Mouse (Mus musculus) MEL-GATA-1-ER (cell line): ENCODE data around the gene En2.

Source experiments
- DNase-seq: peaks from one replicate; pipeline ENCODE4 v3.0.0-alpha.2; 2012; ENCODE audit warnings: low read depth; ENCODE audit errors: extremely low read depth

The En2 gene

DNA sequence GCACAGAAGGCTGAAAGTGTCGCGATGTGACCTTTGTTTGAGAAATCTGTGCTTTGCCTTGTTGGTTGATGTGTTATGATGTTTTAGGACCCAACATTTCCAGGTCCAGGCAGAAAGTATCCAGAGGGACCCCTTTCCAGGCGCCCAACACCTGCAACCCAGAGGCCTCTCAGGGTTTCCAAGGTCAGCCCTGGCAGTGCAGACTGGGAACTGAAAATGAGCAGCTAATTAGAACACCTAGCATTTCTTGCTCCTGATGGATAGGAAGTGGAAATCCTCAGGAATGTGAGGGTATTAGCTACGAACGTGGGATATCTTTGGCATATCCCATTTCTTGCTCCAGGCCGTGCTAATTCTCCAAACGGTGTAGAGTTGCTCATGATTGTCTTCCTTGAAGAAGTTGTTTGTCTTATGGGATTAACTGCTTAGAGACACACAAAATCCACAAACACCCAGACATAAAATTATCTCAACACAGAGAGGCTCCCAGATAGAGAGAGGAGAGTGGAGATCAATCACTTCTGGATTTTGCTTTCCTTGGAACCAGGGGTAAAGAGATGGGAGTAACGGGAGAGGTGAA lies 5.5 kb upstream of the En2 start:
- DNase-seq, result no peak

DNA sequence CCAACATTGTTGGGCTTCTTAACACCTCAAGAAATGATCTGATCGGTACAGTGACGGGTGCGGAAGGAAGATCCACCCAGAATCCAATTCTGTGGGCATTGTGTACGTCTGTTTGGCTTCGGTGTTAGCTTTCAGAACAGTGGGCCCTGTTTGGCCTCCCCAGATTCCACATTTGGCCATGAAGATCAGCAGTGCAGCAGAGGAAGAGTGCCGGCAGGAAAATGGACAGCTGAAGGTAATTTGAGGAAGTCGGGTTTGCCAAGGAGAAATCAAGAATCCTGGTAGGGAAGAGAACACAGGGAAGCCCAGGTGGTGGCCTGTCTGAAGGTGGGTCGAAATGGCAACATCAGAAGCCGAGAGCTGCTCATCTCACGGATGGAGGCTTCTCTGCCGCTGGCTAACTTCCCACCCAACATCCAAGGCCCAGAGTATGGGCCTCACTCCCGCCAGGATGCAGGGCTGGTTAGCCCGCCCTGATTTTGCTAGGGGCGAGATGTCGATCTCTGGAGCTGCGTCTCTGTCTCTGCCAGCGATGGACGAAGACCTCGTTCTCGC lies 4.0 kb upstream of the En2 start:
- DNase-seq, result no peak

DNA sequence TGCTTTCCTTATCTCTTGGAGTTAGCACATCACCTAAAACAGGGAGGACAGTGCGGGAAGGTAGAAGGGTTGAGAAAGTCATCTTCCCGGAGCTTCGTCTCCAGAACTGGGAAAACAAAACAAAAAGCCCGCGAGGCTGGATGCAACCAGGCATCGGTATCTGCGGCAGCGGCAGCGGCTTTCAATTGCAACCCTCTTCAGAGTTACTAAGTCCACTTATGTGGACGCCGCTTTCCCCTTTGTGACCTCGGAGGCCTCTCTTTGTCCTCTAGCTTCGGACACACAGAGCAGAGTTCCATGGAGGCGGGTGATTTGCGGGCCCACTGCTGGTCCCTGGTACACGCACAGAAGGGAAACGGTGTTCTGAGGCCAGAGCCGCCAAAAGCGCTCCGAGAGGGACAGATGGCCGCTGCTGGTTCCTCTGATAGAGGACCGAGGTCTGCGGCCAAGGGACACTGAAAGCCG lies 3.5 kb upstream of the En2 start:
- no peak for DNase-seq

DNA sequence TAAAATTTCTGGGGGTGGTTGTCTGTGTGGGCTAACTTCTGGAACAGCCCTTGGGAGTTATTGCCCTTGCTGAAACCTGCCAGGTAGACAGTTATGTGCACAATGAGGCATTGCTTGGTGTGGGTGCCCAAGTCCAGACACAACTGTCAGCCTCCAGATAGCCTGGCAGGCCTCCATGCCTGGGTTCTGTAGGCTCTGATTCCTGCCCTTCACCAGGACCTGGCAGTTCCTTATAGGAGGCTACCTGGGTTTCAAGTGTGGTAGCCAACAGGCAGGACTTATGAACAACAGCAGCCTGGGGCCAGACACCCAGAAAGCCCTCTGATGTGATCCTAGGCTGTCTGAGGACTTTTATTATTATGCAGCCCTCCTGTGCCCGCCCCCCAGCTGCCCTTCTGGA lies 1.6 kb upstream of the En2 start:
- DNase-seq, result no peak

DNA sequence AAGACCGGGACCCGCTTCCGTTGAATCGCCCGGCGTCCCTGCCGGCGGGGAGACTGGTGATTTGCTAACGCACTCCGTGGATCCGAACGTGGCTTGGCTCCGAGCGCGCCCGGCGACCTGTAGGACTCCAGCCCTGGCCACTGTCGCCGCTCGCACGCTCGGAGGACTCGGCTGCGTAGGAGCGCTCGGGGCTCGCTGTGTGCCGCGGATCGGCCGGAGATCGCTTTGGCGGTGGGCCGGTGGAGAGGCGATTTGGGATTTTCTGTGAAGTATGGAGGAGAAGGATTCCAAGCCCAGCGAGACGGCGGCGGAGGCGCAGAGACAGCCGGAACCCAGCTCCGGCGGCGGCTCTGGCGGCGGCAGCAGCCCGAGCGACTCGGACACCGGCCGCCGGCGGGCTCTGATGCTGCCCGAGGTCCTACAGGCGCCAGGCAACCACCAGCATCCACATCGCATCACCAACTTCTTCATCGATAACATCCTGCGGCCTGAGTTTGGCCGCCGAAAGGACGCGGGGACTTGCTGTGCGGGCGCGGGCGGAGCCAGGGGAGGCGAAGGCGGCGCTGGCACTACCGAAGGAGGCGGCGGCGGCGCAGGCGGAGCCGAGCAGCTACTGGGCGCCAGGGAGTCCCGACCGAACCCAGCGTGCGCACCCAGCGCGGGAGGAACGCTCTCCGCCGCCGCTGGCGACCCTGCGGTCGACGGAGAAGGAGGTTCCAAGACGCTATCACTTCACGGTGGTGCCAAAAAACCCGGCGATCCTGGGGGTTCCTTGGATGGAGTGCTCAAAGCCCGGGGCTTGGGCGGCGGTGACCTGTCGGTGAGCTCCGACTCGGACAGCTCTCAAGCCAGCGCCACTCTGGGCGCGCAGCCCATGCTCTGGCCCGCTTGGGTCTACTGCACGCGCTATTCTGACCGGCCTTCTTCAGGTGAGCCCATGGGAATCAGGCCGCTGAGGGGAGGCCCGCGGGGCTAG lies 1.1 kb downstream of the En2 start:
- DNase-seq, result no peak

DNA sequence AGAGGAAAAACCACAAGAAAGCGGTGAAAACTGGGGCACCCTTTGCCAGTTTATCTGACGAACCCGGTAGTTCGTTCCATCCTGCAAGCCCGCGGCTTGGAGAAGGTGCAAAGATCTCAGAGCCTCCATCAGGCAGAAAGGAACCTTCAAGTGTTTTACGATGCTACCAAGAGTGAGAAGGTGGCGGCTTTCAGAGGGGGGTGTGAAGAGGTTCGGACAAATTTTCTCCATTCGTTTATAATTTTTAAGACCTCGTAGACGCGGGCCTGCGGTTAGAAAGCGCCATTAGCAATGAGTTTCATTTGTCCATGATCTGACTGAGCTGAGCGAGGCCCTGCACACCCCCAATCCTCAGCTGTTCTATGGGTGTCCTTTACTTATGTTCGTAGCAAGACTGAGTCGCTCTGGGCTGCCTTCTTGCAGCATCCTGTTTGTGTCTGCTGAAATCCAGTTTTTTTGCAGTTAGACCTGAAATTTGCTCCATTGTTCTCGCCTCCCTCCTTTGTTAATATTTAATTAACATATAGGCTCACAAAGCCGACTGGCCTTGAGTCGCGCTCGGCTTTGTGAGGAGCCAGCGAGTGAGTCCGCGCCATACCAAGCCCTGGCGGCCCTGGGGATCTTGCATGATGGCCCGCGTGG lies 2.2 kb downstream of the En2 start:
- no peak for DNase-seq

DNA sequence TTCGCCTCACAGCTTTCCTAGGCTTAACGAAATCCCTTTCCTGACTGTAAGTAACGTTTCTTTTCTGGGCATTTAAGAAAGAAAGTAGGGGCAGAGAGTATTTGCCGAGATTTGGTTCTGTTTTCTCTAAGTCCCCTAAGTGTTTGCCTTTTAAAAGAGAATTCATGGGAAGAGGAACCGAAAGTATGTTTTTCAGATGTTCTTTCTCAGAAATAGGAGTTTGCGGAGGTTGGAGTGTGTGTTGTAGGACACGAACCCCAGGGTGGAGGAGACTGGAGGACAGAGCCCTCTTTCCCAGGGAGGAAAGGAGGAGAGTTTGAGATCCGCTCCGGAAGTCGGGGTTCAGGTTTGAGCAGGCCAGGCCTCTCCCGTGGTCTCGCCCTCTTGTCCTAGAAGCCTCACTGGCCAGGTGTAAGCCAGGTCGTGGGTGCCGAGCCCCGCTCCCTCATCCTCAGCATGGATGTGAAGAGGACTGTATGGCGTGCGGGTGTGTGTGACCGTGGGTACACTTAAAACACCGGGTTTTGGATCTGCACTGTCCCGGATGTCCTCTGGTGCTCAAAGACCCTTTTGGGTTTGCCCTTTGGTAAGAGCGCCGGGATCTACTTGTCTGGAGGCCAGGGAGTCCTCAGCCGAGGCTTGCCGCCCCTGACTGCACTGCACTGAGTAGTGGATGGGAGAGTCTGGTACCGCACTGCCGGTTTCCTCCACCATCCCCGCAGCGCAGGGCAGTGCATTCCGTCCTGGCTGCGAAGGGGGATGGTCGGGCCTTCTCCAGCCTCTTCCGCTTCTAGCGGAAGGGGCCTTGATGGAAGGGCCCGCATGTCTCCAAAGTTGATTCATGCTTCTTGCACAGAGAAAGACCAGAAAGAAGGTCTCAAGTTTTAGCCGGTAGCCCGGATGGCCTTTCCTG lies 3.0 kb downstream of the En2 start:
- no peak for DNase-seq

DNA sequence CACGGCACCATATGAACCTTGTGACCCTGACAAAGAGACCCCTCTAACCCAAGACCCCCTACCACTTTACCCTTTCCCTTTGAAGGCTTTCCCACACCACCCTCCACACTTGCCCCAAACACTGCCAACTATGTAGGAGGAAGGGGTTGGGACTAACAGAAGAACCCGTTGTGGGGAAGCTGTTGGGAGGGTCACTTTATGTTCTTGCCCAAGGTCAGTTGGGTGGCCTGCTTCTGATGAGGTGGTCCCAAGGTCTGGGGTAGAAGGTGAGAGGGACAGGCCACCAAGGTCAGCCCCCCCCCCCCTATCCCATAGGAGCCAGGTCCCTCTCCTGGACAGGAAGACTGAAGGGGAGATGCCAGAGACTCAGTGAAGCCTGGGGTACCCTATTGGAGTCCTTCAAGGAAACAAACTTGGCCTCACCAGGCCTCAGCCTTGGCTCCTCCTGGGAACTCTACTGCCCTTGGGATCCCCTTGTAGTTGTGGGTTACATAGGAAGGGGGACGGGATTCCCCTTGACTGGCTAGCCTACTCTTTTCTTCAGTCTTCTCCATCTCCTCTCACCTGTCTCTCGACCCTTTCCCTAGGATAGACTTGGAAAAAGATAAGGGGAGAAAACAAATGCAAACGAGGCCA lies 3.8 kb downstream of the En2 start:
- DNase-seq, result no peak

DNA sequence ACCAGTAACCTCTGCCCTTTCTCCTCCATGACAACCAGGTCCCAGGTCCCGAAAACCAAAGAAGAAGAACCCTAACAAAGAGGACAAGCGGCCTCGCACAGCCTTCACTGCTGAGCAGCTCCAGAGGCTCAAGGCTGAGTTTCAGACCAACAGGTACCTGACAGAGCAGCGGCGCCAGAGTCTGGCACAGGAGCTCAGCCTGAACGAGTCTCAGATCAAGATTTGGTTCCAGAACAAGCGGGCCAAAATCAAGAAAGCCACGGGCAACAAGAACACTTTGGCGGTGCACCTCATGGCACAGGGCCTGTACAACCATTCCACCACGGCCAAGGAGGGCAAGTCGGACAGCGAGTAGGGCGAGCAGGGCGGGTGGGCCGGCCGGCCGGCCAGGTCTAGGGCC lies 4.6 kb downstream of the En2 start:
- DNase-seq, result no peak

DNA sequence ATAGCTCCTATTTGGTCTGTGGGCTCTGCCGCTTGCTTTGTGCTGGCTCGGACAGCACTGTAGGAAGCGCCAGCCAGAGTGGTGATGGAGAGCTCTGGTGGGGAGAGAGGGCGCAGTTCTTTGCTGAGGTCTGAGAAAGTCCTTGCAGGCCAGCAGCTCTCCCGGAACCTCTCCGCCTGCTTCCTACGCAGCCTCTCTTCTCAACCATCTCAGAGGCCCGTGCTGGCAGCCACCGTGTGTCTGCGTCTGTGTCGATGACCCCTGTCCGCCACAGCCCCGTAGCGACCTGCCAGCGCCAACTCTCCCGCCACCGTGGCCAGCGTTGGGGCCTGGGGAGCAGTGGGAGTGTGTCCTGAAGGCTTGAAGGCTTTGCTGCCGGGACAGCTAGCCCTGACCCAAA lies 5.4 kb downstream of the En2 start:
- no peak for DNase-seq

DNA sequence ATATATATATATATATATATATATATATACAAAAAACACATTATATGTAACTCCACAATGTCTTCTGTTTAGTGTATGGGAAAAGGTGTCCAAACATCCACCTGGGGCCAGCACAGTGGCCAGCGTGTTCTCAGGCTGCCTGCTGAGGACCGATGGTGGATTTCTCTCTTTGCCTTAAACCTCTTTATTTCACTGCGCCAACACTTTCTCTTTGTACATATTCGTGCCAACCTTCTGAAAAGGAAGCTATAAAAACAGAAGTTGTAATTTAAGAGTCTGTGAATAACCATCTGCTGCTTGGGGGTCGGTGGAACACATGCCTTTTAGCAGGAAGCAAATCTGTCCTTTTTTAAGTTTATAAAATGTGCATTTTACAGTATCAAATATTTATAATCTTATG lies 6.2 kb downstream of the En2 start:
- DNase-seq, result no peak

DNA sequence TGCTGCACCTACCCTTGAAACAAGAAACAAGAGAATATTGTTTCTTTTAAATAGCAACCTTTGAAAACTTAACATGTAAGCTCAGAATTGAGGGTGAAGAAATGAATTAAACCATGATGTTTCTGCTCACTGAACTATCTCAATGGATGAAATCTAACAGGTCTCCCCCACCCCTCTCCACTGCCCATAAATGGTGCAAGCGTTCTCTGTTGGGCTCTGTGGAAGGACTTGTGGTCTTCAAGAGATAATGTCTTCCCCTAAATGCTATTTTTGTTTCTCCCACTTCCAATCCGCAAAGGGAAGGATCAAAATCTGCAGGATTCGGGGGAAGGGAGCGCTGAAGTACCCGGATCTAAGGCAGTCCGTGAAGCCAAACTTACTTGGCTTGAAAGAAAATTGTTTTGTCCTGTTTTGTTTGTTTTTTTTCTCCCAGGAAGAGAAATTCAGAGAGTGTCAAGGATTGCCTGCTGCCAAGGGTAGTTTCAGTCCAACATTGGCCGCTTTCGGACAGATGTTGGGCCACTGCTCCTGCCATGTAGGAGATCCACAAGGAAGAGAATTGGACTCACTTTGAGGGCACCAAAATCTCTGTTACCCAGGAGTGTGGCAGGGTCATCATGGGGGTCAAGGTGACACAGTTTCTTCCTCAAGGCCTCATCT lies 6.9 kb downstream of the En2 start:
- DNase-seq, result no peak

DNA sequence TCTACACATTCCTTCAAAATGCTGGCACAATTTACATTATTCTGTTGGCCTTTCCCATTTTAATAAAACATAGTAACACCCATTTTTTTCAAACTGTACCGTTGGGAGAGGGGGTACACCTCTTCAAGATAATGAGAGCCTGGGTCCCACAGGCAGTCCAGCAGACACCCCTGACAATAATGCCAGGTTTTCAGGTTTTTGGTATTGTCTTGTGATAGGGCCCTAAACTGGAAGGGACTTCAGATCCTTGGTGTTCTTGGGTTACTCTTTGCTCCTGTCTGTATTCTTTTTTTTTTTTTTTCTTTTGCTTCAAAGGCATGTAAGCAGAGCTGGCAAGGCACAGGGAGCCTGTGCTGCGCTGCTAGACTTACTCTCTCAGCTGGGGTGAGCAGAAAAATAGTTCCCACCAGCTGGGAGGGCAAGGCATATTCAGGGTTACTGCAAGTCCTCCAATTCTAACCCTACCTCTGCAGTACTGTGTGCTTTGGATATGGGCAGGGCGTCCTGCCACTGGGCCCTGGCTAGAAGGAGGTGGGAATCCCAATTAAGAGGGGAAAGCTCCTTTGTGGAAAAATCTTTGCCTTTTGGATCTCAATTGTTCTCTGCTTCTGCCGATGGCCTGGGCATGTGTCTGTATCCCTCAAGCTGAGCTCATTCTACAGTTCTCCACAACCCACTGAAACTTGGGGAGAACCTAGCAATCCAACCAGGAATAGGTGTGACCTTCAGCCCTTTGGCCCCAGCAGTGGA lies 7.6 kb downstream of the En2 start:
- DNase-seq, result no peak

DNA sequence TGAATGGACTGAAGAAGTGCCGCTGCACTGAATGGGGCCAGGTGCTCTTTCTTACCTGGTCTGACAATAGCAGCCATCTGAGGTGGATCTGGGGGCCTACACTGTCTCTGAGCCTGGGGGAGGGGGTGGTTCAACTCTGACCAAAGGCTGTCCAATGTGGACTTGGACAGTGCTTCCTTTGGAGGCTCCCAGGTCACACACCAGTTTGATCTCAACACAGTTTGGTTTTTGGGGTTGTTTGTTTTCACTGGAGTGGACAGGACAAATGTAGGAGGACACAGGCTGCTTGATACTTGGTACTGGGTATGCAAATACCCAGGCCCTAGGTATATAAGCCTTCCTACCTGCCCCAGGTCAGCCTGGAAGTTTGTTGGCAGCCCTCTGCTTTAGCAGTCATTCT lies 8.2 kb downstream of the En2 start:
- no peak for DNase-seq

DNA sequence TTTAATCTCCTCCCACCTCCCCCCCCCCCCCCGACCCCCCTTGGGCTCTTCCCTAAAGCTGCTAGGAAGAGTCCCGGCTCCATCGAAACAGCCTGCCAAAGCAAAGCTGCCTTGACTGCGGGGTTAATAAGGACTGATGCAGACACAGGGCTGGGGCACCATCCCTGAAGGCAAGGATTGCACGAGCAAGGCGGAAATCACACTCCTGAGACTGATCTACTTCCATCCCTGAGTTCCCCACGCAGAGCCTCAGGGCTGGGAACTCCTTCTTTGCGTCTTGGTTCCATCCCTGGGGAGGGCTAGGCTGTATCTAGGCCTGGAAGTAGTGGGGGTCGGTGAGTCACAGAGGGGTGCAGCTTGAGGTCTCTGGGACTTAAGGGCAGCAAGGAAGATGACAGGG lies 8.6 kb downstream of the En2 start:
- DNase-seq, result no peak

DNA sequence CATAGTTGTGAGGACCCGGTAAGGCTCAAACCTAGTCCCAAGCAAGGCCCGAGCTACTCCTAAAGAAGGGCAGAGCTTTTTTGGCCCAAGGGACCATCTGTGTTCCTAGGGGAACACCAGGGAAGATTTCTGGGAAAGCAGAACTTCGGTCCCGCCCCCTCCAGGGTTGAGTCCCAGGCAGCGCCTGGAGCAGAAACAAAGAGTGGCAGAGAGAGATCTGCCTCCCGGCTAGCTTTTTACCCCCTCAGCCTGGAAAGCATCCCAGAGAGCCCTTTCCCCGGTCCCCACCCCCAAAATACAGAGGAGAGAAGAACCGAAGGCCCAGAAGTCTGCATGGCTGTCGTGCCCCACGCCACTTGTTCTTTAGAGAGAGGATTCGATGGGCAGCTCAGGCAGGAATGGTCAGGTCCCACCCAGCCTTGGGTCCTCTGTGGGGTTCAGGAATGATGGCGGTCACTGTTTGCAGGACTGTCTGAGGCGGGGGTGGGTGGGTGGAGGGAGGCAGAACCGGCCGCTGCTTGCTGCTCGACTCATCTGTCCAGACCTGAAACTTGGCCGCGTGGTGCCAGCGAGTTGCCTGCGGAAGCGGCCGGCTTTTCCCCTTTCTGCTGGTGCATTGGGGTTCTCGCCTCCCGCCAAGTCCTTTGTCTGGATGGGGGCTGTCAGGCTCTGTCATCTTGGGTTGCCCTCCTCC lies 9.5 kb downstream of the En2 start:
- no peak for DNase-seq

DNA sequence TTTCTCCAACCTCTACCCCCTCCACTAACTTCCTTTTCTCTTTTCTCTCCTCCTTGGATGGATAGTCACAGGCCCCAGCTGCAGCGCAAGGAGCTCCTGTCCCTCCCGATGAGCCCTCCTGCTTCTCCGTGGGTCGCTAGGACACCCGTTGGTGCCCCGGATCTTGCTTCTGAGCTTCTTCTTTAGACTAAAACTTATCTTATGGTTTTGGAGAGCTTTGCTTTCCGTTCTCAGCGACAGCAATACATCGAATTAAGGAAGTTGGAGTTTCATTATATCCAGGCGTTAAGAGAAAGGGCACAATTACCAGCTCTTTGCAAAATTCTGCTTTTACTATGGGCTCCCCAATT lies 10.1 kb downstream of the En2 start:
- DNase-seq, result no peak

DNA sequence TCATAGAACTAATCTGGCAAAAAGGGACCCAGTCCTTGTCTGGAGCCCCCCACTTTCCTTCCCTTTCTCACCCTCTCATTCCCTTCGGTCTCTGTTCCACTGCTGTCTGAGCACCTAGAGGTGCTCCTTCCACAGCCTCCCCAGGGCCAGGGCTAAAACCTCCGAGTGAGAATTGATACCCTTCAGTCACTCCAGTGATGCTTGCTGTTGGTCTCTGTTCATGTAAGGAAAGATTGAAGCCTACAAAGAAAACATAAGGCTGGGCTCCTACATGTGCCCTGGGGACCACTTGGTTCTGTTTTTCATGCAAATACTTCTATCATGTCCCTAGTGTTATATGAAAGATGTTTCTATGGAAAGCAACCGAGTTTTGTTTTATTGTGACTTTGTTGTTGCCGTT lies 10.5 kb downstream of the En2 start:
- DNase-seq, result no peak

DNA sequence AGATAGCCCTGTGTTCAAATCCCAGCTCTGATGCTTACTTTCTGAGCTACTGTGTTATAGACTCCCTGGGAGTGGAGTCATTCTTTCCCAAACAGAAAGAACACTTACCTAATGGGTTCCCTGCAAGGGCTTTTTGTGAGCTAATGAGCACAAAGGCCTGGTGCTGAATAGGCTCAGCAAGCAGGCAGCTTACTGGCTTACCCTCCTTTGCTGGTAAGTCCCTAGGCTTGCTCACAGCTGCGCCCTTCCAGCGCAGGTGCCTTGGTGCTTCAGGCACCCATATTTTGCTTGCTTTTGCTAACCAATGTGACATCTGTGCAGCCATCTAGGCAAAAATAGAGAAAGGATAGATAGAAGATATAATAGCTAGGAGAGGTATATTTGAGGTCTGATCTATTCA lies 11.1 kb downstream of the En2 start:
- no peak for DNase-seq
